Mouse (Mus musculus): ENCODE measurements around the gene Hrc. TPM values are rescaled to one million over a fixed set of nuclear protein-coding genes. Genes with fewer than 3 reads are reported as not detected.

Gene Hrc
- total and polyA plus RNA-seq, 3 experiments: 0.22 TPM; not detected in 2

DNA sequence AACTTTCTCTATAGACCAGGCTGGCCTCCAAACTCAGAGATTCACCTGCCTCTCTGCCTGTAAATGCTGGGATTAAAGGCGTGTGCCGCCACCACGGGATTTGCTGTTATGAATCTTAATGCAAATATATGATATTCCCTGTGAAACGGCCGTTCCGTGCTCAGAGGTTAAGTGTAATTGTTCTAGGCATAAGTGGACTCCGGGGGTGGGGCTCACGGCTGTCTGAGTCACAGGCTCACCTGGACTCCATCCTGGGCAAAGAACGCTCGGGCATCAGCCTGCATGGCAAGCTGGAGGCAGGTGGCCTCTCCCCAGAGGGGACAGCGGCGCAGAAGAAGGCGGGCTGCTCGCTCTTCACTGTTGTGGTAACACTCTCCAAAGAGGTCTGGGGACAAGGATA lies 18.6 kb upstream of the Hrc start:
- TF ChIP-seq ETS1 (IDR thresholded peaks at IDR 0.05; ENCODE audit: low read depth, low read length) (no peak), USF2 (IDR thresholded peaks at IDR 0.05; ENCODE audit: borderline replicate concordance in 1 of 2, insufficient read depth in 1 of 2, low read depth in 1 of 2, low read length in 2 of 2) (no peak), USF1 (IDR thresholded peaks at IDR 0.05; ENCODE audit: low read depth, low read length) (no peak), RAD21 (IDR thresholded peaks at IDR 0.05; ENCODE audit: low read depth, low read length) (no peak), BHLHE40 (IDR thresholded peaks at IDR 0.05; ENCODE audit: borderline replicate concordance, low read depth, low read length) (no peak), GATA1 (IDR thresholded peaks at IDR 0.05; ENCODE audit: low read depth, low read length) (no peak), MAZ (IDR thresholded peaks at IDR 0.05; ENCODE audit: low read depth, low read length) (no peak), CTCF (IDR thresholded peaks at IDR 0.05 in 2 of 3, conservative IDR thresholded peaks at IDR 0.05 in 1 of 3; ENCODE audit: control insufficient read depth in 1 of 3, insufficient read depth in 1 of 3, low read depth in 2 of 3, low read length in 3 of 3, poor library complexity in 1 of 3, severe bottlenecking in 1 of 3) (no peak), JUND (IDR thresholded peaks at IDR 0.05; ENCODE audit: low read depth, low read length) (no peak), TCF12 (IDR thresholded peaks at IDR 0.05; ENCODE audit: low read depth, low read length) (no peak), MAX (IDR thresholded peaks at IDR 0.05; ENCODE audit: low read length) (no peak), RCOR1 (IDR thresholded peaks at IDR 0.05; ENCODE audit: low read depth, low read length) (no peak), ZC3H11A (IDR thresholded peaks at IDR 0.05; ENCODE audit: low read depth, low read length) (no peak), ZKSCAN1 (IDR thresholded peaks at IDR 0.05; ENCODE audit: low read depth, low read length) (no peak), MEF2A (IDR thresholded peaks at IDR 0.05; ENCODE audit: extremely low read depth, insufficient replicate concordance, low read depth, low read length, poor library complexity, severe bottlenecking) (no peak), NELFE (IDR thresholded peaks at IDR 0.05; ENCODE audit: low read depth, low read length) (no peak), EP300 (IDR thresholded peaks at IDR 0.05; ENCODE audit: low read depth in 1 of 2, low read length in 2 of 2) (no peak)
- Histone ChIP-seq H3K9me3 (replicated peaks; ENCODE audit: insufficient read depth, low read length) (no peaks in the 10 kb centered on the region), H3K27me3 (ENCODE audit: control insufficient read depth in 1 of 2, insufficient read depth in 2 of 2, low read length in 2 of 2) (no peaks in the 10 kb centered on the region), H3K27ac (ENCODE audit: control insufficient read depth, low read depth, low read length) (no peak overlapping the region), H3K79me2 (ENCODE audit: control insufficient read depth, insufficient read depth, low read length, poor library complexity) (no peaks in the 10 kb centered on the region), H3K4me3 (ENCODE audit: control insufficient read depth in 1 of 2, insufficient read depth in 1 of 2, low read depth in 2 of 2, low read length in 2 of 2) (no peak overlapping the region), H3K4me1 (ENCODE audit: control insufficient read depth in 1 of 2, insufficient read depth in 2 of 2, low read length in 2 of 2) (no peaks in the 10 kb centered on the region), H3K36me3 (ENCODE audit: control insufficient read depth in 1 of 2, insufficient read depth in 2 of 2, low read length in 2 of 2) (no peaks in the 10 kb centered on the region), H3K9ac (ENCODE audit: control insufficient read depth, low read depth, low read length, poor library complexity, severe bottlenecking) (no peak overlapping the region)
- no peak for DNase-seq (ENCODE audit: low read depth, low spot score)

DNA sequence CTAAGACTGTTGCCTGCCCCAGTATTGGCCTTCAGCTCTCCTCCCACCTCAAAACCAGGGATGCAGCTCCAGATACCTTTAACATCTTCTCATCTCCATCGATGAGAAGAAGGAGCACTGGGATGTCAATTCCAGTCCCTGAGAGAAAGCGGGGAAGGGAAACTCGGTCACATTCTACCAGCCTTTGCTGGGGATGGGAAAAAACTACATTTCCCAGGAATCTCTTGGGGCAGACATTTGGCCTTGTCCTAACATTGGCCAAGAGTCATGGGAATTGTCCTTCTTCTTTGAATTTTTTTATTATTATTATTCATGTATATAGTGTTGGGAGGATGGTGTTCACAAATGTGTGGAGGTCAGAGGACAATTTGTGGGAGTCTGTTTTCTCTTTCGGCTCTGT lies 12.8 kb upstream of the Hrc start:
- no peak overlapping the region for H3K4me3 ChIP-seq (ENCODE audit: control insufficient read depth in 1 of 2, insufficient read depth in 1 of 2, low read depth in 2 of 2, low read length in 2 of 2)
- TF ChIP-seq MAZ (IDR thresholded peaks at IDR 0.05; ENCODE audit: low read depth, low read length) (no peak), HCFC1 (IDR thresholded peaks at IDR 0.05; ENCODE audit: low read depth, low read length) (peak; percentile 55; the same call in 1 of the 2 replicates)
- H3K4me1 ChIP-seq (ENCODE audit: control insufficient read depth in 1 of 2, insufficient read depth in 2 of 2, low read length in 2 of 2): no peaks in the 10 kb centered on the region
- no peaks in the 10 kb centered on the region for H3K79me2 ChIP-seq (ENCODE audit: control insufficient read depth, insufficient read depth, low read length, poor library complexity)
- H3K9ac ChIP-seq (ENCODE audit: control insufficient read depth, low read depth, low read length, poor library complexity, severe bottlenecking): no peak overlapping the region
- H3K27me3 ChIP-seq (ENCODE audit: control insufficient read depth in 1 of 2, insufficient read depth in 2 of 2, low read length in 2 of 2): no peaks in the 10 kb centered on the region
- H3K36me3 ChIP-seq (ENCODE audit: control insufficient read depth in 1 of 2, insufficient read depth in 2 of 2, low read length in 2 of 2): no peaks in the 10 kb centered on the region
- no peaks in the 10 kb centered on the region for H3K9me3 ChIP-seq (replicated peaks; ENCODE audit: insufficient read depth, low read length)
- DNase-seq (ENCODE audit: low read depth, low spot score): no peak
- no peak overlapping the region for H3K27ac ChIP-seq (ENCODE audit: control insufficient read depth, low read depth, low read length)
